Mouse (Mus musculus) liver, postnatal 0 days (tissue): ENCODE measurements around the gene Cenpc1.

Source experiments
- CTCF ChIP-seq: sonication (generic); IDR thresholded peaks from 2 replicates; pipeline ENCODE4 v1.5.1; 2016; ENCODE audit warnings: antibody characterized with exemption, low read depth
- EP300 ChIP-seq: IDR thresholded peaks from 2 replicates; pipeline ENCODE4 v1.6.1; 2016; ENCODE audit warnings: antibody characterized with exemption, low read depth, mild to moderate bottlenecking

DNA sequence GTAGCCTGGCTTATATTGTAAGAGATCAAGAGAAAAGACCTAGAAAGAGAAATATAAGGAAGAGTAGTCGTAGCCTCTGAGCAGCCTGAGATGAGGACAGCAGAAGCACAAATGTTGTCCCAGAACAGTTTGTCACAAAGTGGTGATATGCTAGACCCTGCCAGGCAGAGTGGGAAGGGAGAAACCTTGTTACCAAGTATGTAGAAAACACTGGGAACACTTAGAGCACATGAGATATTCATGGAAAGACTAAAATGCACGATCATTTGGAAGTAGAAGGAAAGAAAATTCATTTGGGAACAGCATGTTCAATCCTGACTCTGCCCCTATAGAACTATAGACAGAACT is 77.9 kb downstream of the Cenpc1 start:
- no peak for TF ChIP-seq CTCF
- no peak for TF ChIP-seq EP300
